Mouse (Mus musculus): ENCODE results near the gene Selenof. TPM values are rescaled to one million over a fixed set of nuclear protein-coding genes. Genes with fewer than 3 reads are reported as not detected.
A peak's percentile ranks its signal among the peaks of the same experiment; 100 is the strongest.

Gene Selenof
- polyA plus RNA-seq, 1 experiment from 2014 or later = 316 TPM

DNA sequence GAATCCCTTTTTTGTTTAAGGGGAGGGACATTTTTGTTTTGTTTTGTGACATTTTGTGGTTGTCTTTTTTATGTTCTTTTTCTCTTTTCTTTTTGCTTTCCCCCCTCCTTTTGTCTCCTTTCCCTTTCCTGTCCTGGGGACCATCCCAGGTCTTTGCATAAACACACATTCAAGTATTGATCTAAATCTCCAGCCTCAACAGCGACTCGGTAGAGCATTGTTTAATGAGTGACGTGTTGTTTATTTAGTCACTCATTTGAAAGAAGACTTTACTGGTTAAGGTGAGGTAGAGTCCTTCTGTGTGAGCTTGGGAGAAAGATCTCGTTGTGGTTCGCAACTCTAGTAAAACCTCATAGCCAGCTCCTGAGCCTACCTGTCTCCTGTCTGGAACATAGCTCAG is 13.7 kb downstream of the Selenof start:
- Histone ChIP-seq H3K4me2 (peak overlapping the region; percentile 11), H3K9me3 (replicated peaks) (no peaks in the 10 kb centered on the region), H3K4me3 (replicated peaks) (no peak overlapping the region), H3K4me1 (replicated peaks) (peaks cover 63% of the 10 kb centered on the region), H3K27me3 (no peaks in the 10 kb centered on the region), H3K27ac (peak overlapping the region; percentile 25; the same call in 1 of the 2 replicates), H3K36me3 (peaks cover 56% of the 10 kb centered on the region), H3K9ac (no peak overlapping the region)
- ATAC-seq (ENCODE audit: low read depth) = no peak
- DNase-seq = no peak
- 66% methylated on average over 5 of the region's 5 CpGs for WGBS (ENCODE audit: insufficient replicate concordance)

GRCm38 (mm10) chr3:144584789-144585553 is 14.9 kb downstream of the Selenof start:
- peaks cover 48% of the 10 kb centered on the region for H3K36me3 ChIP-seq
- no peak overlapping the region for H3K4me2 ChIP-seq
- no peaks in the 10 kb centered on the region for H3K27me3 ChIP-seq
- peak overlapping the region; percentile 19; the same call in 1 of the 2 replicates for H3K27ac ChIP-seq
- peaks cover 54% of the 10 kb centered on the region for H3K4me1 ChIP-seq (replicated peaks)
- ATAC-seq (ENCODE audit: low read depth) = no peak
- no peak overlapping the region for H3K4me3 ChIP-seq (replicated peaks)
- no peaks in the 10 kb centered on the region for H3K9me3 ChIP-seq (replicated peaks)
- 71% methylated on average over 6 of the region's 6 CpGs for WGBS (ENCODE audit: insufficient replicate concordance)
- no peak overlapping the region for H3K9ac ChIP-seq
- DNase-seq = no peak

- Histone ChIP-seq H3K27me3 (no peaks in the 10 kb centered on the region), H3K9me3 (replicated peaks) (no peaks in the 10 kb centered on the region), H3K27ac (no peak overlapping the region), H3K36me3 (peaks cover 53% of the 10 kb centered on the region), H3K4me2 (no peak overlapping the region), H3K4me1 (replicated peaks) (peaks cover 40% of the 10 kb centered on the region), H3K9ac (no peak overlapping the region), H3K4me3 (replicated peaks) (no peak overlapping the region)
- no peak for ATAC-seq (ENCODE audit: low read depth)
- WGBS (ENCODE audit: insufficient replicate concordance) = 90% methylated on average over 7 of the region's 7 CpGs
- no peak for DNase-seq
Measured at GRCm38 (mm10) chr3:144586731-144587130, 16.6 kb downstream of the Selenof start.

GRCm38 (mm10) chr3:144589189-144589890 is 19.2 kb downstream of the Selenof start:
- H3K9ac ChIP-seq = no peak overlapping the region
- no peak overlapping the region for H3K4me2 ChIP-seq
- DNase-seq = no peak
- WGBS (ENCODE audit: insufficient replicate concordance) = 82% methylated on average over 8 of the region's 8 CpGs
- H3K4me3 ChIP-seq (replicated peaks) = no peak overlapping the region
- H3K4me1 ChIP-seq (replicated peaks) = peaks cover 30% of the 10 kb centered on the region
- H3K9me3 ChIP-seq (replicated peaks) = no peaks in the 10 kb centered on the region
- no peak overlapping the region for H3K27ac ChIP-seq
- ATAC-seq (ENCODE audit: low read depth) = no peak
- H3K36me3 ChIP-seq = peaks cover 53% of the 10 kb centered on the region
- H3K27me3 ChIP-seq = no peaks in the 10 kb centered on the region

DNA sequence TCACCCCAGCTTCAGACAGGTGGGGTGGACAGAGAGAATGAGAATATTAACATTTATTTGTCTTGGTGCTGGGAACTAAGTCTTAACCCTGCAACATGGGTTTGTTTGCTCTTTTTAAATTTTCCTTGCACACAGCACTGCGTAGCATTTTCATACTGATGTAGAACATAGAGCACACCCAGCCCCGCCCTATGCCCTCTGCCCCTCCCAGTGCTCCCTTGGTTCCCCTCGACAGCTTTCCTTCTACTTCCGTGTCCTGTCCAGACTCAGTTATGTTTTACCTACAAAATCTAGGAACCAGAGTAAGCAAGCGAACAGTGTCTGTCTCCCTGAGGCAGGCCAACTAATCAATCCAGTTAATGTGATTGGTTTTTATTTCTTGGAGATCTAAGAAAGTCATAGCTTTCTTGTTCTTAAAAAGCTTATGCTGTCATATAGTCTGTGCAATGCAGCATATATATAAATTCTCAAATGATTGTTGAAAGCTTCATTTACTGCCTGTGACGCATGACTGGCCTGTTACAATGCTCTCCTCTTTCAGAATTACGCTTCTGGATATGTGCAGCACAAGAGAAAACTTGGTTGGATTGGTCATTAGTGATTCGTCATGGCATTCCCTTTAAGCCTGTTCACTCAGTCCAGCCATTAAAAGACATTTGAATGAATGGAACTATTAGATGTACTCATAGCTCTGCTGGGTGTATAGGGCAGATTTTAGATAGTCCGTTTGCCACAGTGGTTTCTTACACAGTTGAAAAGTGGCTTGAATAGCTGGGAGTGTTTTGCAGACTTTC is 23.1 kb downstream of the Selenof start:
- Histone ChIP-seq H3K4me2 (no peak overlapping the region), H3K9ac (no peak overlapping the region), H3K4me1 (replicated peaks) (peaks cover 14% of the 10 kb centered on the region), H3K36me3 (peaks cover 66% of the 10 kb centered on the region), H3K4me3 (replicated peaks) (no peak overlapping the region), H3K27me3 (no peaks in the 10 kb centered on the region), H3K9me3 (replicated peaks) (no peaks in the 10 kb centered on the region), H3K27ac (no peak overlapping the region)
- no peak for DNase-seq
- ATAC-seq (ENCODE audit: low read depth) = peak; percentile 61
- 68% methylated on average over 9 of the region's 9 CpGs for WGBS (ENCODE audit: insufficient replicate concordance)

DNA sequence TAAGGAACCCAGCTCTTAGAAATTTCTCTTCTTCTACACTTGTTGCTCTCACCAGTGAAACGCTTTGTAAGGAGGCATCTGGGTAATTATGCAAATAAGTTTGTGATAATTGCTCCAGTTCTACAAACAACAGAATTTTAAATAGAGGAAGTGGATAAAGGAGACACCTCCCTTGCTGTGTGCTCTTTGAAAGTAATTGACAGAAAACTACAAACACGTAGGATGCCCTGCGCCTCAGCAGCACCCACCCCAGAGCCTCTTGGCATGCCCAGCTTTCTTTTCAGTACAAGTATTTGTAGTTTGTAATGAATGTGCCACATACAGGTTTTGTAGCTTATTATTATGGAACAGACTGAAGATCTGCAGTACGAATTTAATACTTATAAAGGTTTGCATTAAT is 27.0 kb downstream of the Selenof start:
- no peak overlapping the region for H3K27ac ChIP-seq
- no peak for DNase-seq
- no peak for ATAC-seq (ENCODE audit: low read depth)
- no peaks in the 10 kb centered on the region for H3K9me3 ChIP-seq (replicated peaks)
- H3K27me3 ChIP-seq = no peaks in the 10 kb centered on the region
- 84% methylated on average over 4 of the region's 4 CpGs for WGBS (ENCODE audit: insufficient replicate concordance)
- peaks cover 12% of the 10 kb centered on the region for H3K4me1 ChIP-seq (replicated peaks)
- H3K36me3 ChIP-seq = peaks cover 56% of the 10 kb centered on the region
- H3K4me3 ChIP-seq (replicated peaks) = no peak overlapping the region
- H3K4me2 ChIP-seq = no peak overlapping the region
- H3K9ac ChIP-seq = no peak overlapping the region

DNA sequence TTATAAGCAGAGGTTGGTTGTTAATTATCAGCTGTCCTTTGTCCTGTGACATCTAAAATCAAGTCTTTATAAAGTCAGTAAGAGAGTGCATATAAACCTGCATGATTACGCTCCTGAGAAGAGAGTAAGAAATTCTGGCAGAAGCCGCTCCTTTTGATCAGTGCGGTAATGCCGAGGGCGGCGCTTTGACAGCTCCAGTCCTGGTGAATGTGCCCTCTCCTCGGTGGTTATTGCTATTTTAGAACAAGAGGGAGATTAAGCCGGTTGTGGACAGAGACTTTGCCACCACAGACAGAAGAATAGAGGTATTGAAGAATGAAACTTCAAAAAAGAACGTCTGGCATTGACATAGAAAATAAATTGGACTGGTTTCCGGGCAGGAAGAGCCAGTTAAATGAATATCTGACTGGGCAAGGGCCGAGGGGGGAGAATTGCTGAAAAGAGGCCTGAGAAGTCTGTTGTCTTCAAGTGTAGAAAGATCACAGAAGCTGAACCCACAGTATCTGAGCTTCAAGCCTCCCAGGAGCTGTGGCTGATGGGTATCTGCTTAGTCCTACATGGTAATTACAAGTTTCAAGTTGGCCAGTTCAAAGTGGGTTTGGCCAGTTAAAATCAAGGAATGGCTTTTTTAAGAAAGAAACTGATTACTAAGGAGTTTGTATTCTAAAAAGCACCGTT is 27.8 kb downstream of the Selenof start:
- no peak overlapping the region for H3K9ac ChIP-seq
- ATAC-seq (ENCODE audit: low read depth) (no peak), DNase-seq (no peak)
- H3K27me3 ChIP-seq = no peaks in the 10 kb centered on the region
- WGBS (ENCODE audit: insufficient replicate concordance) = 85% methylated on average over 12 of the region's 12 CpGs
- no peak overlapping the region for H3K4me2 ChIP-seq
- peaks cover 6% of the 10 kb centered on the region for H3K4me1 ChIP-seq (replicated peaks)
- no peak overlapping the region; the same call in 1 of the 2 replicates for H3K27ac ChIP-seq
- peaks cover 55% of the 10 kb centered on the region for H3K36me3 ChIP-seq
- H3K4me3 ChIP-seq (replicated peaks) = no peak overlapping the region
- no peaks in the 10 kb centered on the region for H3K9me3 ChIP-seq (replicated peaks)

DNA sequence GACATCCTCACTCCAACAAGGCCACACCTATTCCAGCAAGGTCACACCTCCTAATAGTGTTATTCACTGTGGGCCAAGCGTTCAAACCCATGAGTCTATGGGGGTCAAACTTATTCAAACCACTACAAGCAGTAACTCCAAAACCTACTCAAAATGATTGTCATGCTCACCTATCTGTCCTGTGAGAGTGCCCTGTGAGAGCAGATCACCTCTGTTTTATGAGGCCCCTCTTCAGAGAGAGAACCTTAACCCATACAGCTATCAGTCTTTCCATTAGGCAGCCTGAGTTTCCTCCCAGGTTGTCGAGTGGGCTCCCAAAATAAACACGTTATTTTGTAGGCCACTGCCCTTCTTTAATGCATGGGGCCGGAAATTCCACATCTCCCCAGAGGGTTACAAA is 32.3 kb downstream of the Selenof start:
- H3K36me3 ChIP-seq = peaks cover 22% of the 10 kb centered on the region
- H3K4me3 ChIP-seq (replicated peaks) = no peak overlapping the region
- WGBS (ENCODE audit: insufficient replicate concordance) = 63% methylated on average over 4 of the region's 4 CpGs
- H3K27me3 ChIP-seq = no peaks in the 10 kb centered on the region
- no peaks in the 10 kb centered on the region for H3K9me3 ChIP-seq (replicated peaks)
- no peak overlapping the region for H3K9ac ChIP-seq
- no peak for DNase-seq
- no peak for ATAC-seq (ENCODE audit: low read depth)
- no peak overlapping the region for H3K4me2 ChIP-seq
- H3K27ac ChIP-seq = no peak overlapping the region
- no peaks in the 10 kb centered on the region for H3K4me1 ChIP-seq (replicated peaks)

DNA sequence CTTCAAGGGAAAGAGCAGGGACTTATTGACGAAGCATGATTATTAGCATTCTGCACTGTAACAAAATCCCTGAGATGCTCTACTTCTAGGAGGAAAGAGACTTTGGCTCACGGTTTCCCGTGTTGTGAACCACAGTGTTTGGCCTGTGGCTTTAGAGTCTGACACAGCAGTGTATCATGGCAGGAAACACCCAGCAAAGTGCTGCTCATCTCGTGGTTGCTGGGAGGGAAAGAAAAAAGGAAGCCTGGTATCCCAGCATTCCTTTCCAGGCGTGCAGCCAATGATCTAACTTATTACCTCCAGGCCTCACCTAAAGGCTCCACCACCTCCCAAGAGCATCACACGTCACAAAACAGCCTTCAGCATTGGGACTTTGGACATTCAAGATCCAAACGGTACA is 32.7 kb downstream of the Selenof start:
- Histone ChIP-seq H3K4me1 (replicated peaks) (peaks cover 2% of the 10 kb centered on the region), H3K36me3 (peaks cover 19% of the 10 kb centered on the region), H3K27ac (no peak overlapping the region), H3K27me3 (no peaks in the 10 kb centered on the region), H3K4me3 (replicated peaks) (no peak overlapping the region), H3K4me2 (no peak overlapping the region), H3K9me3 (replicated peaks) (no peaks in the 10 kb centered on the region), H3K9ac (no peak overlapping the region)
- WGBS (ENCODE audit: insufficient replicate concordance) = 50% methylated on average over 7 of the region's 7 CpGs
- no peak for DNase-seq
- no peak for ATAC-seq (ENCODE audit: low read depth)

DNA sequence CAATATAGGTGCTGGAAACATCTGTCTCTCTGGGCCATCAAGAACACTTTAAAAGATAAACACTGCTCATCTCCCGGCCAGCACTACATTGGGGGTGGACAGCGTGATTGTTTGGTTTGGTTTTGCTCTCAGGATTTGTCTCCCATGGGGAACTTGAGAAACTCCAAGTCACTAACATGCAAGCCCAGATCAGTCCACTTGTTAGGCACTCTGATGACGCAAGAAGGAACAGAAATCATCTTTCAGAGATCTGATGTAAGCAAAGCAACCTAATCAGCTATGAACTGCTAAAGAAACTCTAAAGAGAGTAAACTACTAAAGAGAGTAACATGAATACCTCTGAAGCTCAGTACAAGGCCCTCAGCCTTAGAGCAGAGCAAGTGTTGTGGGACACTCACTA is 33.5 kb downstream of the Selenof start:
- H3K4me2 ChIP-seq = no peak overlapping the region
- H3K9ac ChIP-seq = no peak overlapping the region
- no peaks in the 10 kb centered on the region for H3K9me3 ChIP-seq (replicated peaks)
- no peak overlapping the region for H3K4me3 ChIP-seq (replicated peaks)
- H3K36me3 ChIP-seq = peaks cover 12% of the 10 kb centered on the region
- peaks cover 9% of the 10 kb centered on the region for H3K4me1 ChIP-seq (replicated peaks)
- 62% methylated on average over 3 of the region's 3 CpGs for WGBS (ENCODE audit: insufficient replicate concordance)
- ATAC-seq (ENCODE audit: low read depth) = no peak
- no peaks in the 10 kb centered on the region for H3K27me3 ChIP-seq
- no peak for DNase-seq
- H3K27ac ChIP-seq = no peak overlapping the region

GRCm38 (mm10) chr3:144604205-144604604 is 34.1 kb downstream of the Selenof start:
- ATAC-seq (ENCODE audit: low read depth) = no peak
- WGBS (ENCODE audit: insufficient replicate concordance) = 69% methylated on average over 7 of the region's 7 CpGs
- Histone ChIP-seq H3K27me3 (no peaks in the 10 kb centered on the region), H3K9ac (no peak overlapping the region), H3K4me1 (replicated peaks) (peaks cover 10% of the 10 kb centered on the region), H3K4me3 (replicated peaks) (no peak overlapping the region), H3K9me3 (replicated peaks) (no peaks in the 10 kb centered on the region), H3K27ac (no peak overlapping the region), H3K36me3 (peaks cover 8% of the 10 kb centered on the region), H3K4me2 (no peak overlapping the region)
- DNase-seq = no peak

All from liver, embryonic 13.5 days (tissue).